Mouse (Mus musculus) olfactory bulb, adult 2 months (tissue): ENCODE results near the gene Akap6. TPM values are rescaled to one million over a fixed set of nuclear protein-coding genes. Genes with fewer than 3 reads are reported as not detected.

Experiments used
- H3K27ac ChIP-seq: fragments of 200-500 bp; 2 replicates; pipeline ENCODE4 v1.5.1; 2012; ENCODE audit warnings: low read depth, low read length; ENCODE audit not compliant: insufficient read depth
- H3K4me1 ChIP-seq: fragments of 200-500 bp; 2 replicates; pipeline ENCODE4 v1.6.1; 2012; ENCODE audit warnings: low read length; ENCODE audit not compliant: control insufficient read depth, insufficient read depth
- H3K4me3 ChIP-seq: fragments of 200-500 bp; 2 replicates; pipeline ENCODE4 v1.5.1; 2012; ENCODE audit warnings: mild to moderate bottlenecking, low read depth, low read length, moderate library complexity; ENCODE audit not compliant: insufficient read depth
- CTCF ChIP-seq: fragments of 200-500 bp; IDR thresholded peaks from 2 replicates; pipeline ENCODE4 v1.5.1; 2012; ENCODE audit warnings: low read depth, mild to moderate bottlenecking, low read length, moderate library complexity; ENCODE audit not compliant: insufficient read depth
- POLR2A ChIP-seq: fragments of 200-500 bp; IDR thresholded peaks from 2 replicates; pipeline ENCODE4 v1.6.1; 2012; ENCODE audit warnings: mild to moderate bottlenecking, low read depth, low read length, moderate library complexity; ENCODE audit not compliant: insufficient read depth
- WGBS: fragments of 180-500 bp; shearing (Covaris S2); methylation state at CpG from one replicate; pipeline ENCODE4 v1.1.7; 2018; 5-methylcytosine and 5-hydroxymethylcytosine counted together
- polyA plus RNA-seq: library from polyadenylated mRNA; stranded (reverse); fragments of >200 nt; gene quantifications from 2 replicates; pipeline ENCODE4 v1.2.4, GENCODE M21; 2012; ENCODE audit warnings: low replicate concordance; ENCODE audit not compliant: missing spikeins, insufficient read depth, insufficient read length

Gene Akap6
- polyA plus RNA-seq, 1 experiment = not detected

DNA sequence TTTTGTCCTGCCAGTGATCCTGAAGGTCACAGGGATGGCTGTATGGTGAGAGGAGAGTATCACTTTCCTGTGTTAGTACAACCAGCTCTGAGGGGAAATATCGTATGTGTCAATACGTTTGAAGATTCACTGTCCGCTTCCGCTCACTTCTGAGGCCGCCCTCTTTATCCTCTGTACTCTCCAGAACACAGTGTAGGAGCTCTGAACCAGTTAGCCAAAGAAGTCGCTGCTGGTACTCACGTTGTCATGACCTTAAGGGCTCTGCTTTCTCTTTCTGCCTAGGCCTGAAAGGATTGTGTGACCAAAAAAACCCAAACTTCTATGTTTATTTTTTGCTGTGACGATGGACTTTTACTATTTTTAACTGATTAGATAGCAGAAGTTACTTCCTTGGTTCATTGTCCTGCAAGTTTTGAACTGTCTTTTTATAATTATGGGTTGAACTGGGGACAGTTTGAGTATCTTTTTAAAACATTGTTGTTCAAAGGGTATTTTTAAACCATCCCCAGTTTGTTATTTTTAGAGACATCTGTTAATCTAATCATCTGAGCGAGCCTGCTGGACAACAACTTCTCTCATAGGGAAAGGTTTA is 175.2 kb downstream of the Akap6 start:
- WGBS = 83% methylated on average over 9 of the region's 9 CpGs
- no peak for TF ChIP-seq CTCF
- TF ChIP-seq POLR2A = no peak

GRCm38 (mm10) chr12:52876065-52876464 is 176.9 kb downstream of the Akap6 start:
- no peak overlapping the region for H3K4me3 ChIP-seq
- H3K27ac ChIP-seq = no peak overlapping the region
- H3K4me1 ChIP-seq = peaks cover 4% of the 10 kb centered on the region; the same call in 1 of the 2 replicates
- no peak for TF ChIP-seq POLR2A
- TF ChIP-seq CTCF = no peak
- 64% methylated on average over 4 of the region's 4 CpGs for WGBS

More for the DNA sequence above, 175.2 kb downstream of the Akap6 start:
- Histone ChIP-seq H3K4me1 (peaks cover 4% of the 10 kb centered on the region; the same call in 1 of the 2 replicates), H3K27ac (no peak overlapping the region), H3K4me3 (no peak overlapping the region)

GRCm38 (mm10) chr12:52876978-52877769 is 178.0 kb downstream of the Akap6 start:
- no peak overlapping the region for H3K27ac ChIP-seq
- no peak overlapping the region for H3K4me3 ChIP-seq
- WGBS = 71% methylated on average over 8 of the region's 8 CpGs
- TF ChIP-seq POLR2A (no peak), CTCF (no peak)
- H3K4me1 ChIP-seq = peaks cover 4% of the 10 kb centered on the region; the same call in 1 of the 2 replicates

DNA sequence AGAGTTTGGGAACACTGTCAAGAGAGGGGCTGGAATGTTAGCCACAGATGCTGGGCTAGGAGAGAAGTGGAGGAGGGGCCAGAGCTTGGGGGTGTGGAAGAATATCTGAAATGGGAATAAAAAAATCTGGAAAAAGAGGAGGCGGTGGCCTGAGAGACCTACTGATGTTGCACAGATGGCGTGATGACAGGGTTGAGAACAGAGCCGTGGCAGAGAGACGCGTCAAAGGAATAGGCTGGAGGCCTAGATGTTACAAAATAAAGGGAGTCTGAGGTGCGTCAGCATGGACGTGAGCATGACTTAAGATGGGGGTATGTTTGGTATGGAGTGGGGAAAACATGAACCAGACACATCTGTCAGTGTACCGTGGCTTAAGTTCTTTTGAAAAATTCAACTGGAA is 180.1 kb downstream of the Akap6 start:
- no peak overlapping the region for H3K4me3 ChIP-seq
- peaks cover 6% of the 10 kb centered on the region for H3K4me1 ChIP-seq
- no peak for TF ChIP-seq POLR2A
- TF ChIP-seq CTCF = no peak
- no peak overlapping the region for H3K27ac ChIP-seq
- 77% methylated on average over 8 of the region's 8 CpGs for WGBS

GRCm38 (mm10) chr12:52892519-52892918 is 193.3 kb downstream of the Akap6 start:
- TF ChIP-seq POLR2A (no peak), CTCF (no peak)
- Histone ChIP-seq H3K27ac (no peak overlapping the region), H3K4me3 (no peak overlapping the region), H3K4me1 (peaks cover 10% of the 10 kb centered on the region; the same call in 1 of the 2 replicates)
- 76% methylated on average over 7 of the region's 7 CpGs for WGBS

DNA sequence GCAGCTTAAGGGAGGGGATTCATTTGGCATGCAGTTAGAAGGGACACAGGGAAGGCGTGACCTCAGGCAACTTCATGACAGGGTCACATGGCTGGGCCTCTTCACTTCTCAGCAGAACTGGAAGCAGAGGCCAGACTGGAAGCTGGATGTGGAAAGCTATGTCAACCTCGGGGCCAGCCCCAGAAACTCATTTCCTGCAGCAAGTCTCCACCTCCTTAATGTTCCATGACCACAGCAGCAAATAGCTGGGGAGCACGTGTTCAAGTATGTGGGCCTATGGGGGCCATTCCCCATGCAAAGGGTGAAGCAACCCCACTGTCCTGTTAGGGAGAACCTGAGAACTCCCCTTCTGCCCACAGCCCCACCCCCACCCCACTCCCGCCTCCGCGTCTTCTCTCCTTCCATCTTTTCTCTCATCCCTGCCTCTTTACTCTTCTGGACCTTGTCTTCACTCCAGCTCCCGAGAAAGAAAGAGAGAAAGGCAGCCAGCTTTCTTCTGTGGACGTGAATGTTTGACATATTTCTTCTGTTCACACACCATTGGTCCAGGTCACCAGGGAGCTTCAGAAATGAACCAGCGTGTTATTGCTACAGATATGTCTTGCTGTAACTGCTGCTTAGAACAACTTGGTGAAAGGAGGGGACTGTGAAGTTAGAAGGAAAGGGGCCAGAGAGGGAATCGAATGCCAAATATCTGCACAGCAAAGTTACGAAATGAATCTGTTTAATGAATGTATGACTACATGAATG is 194.6 kb downstream of the Akap6 start:
- Histone ChIP-seq H3K4me3 (no peak overlapping the region), H3K27ac (no peak overlapping the region), H3K4me1 (peaks cover 10% of the 10 kb centered on the region; the same call in 1 of the 2 replicates)
- no peak for TF ChIP-seq POLR2A
- no peak for TF ChIP-seq CTCF
- 86% methylated on average over 11 of the region's 11 CpGs for WGBS

- 26% methylated on average over 5 of the region's 6 CpGs for WGBS
- 0 out of 2 replicates have a peak overlapping the region, but pooled peaks have one; percentile 62 for H3K27ac ChIP-seq
- H3K4me3 ChIP-seq = no peak overlapping the region
- TF ChIP-seq POLR2A = no peak
- no peak for TF ChIP-seq CTCF
- H3K4me1 ChIP-seq = peaks cover 7% of the 10 kb centered on the region; the same call in 1 of the 2 replicates
Observed at GRCm38 (mm10) chr12:52895672-52896460, 196.7 kb downstream of the Akap6 start.

DNA sequence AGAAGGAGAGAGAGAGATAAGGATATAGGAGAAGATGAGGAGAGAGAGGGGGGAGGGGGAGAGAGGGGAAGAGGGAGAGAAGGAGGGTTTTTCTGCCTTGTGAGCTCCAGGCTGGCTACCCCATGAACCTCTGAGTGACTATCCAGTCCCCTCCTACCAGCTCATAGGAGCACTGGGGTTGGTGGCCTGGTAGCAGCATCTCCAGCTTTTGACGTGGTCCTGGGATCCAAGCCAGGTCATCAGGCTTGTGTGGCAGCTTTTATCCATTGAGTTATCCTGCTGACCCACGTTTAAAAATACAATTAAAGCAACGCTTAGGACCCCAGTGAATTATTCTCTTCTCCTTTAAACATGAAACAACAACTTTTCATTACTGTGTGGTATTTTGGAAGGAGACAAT is 197.6 kb downstream of the Akap6 start:
- Histone ChIP-seq H3K4me3 (no peak overlapping the region), H3K27ac (no peak overlapping the region), H3K4me1 (peaks cover 7% of the 10 kb centered on the region; the same call in 1 of the 2 replicates)
- no peak for TF ChIP-seq CTCF
- no peak for TF ChIP-seq POLR2A
- 47% methylated on average over 3 of the region's 3 CpGs for WGBS
